Comparison of ENCODE assay signal across 24 mouse cellular contexts in genomic region chr16:12611106-12611505, GRCm38 (mm10).
DNase-seq lines count a peak whose midpoint lies in the region; ATAC-seq lines count a peak whose summit lies in the region.
"Had no signal": no experiment of that assay in that cellular context is flagged by ENCODE, and none has a peak within 500 bp of the region (broad histone marks: within the 10 kb centered on the region; RNA-seq: fewer than 3 reads in every experiment).

No protein-coding gene starts in this region.

- ATAC-seq in hindbrain, embryonic 13.5 days (ENCODE audit: low FRiP score): no peak
- ATAC-seq: CD4-positive, CD25-positive, alpha-beta regulatory T cell, adult 4 months; forebrain, embryonic 15.5 days; hindbrain, postnatal 0 days; inflammation-experienced regulatory T-cells, adult 6 months had no signal

- H3K27ac ChIP-seq in hindbrain, embryonic 13.5 days: no peak overlapping the region
- H3K27ac ChIP-seq: embryonic facial prominence, embryonic 12.5 days; embryonic facial prominence, embryonic 15.5 days; forebrain, embryonic 15.5 days; heart, adult 2 months; heart, embryonic 10.5 days; heart, embryonic 13.5 days; hindbrain, embryonic 10.5 days; hindbrain, embryonic 14.5 days; hindbrain, postnatal 0 days had no signal

- 72% methylated on average over 1 of the region's 1 CpGs for WGBS in hindbrain, embryonic 13.5 days

- H3K36me3 ChIP-seq in hindbrain, embryonic 13.5 days: no peaks in the 10 kb centered on the region
- H3K36me3 ChIP-seq: embryonic facial prominence, embryonic 12.5 days; embryonic facial prominence, embryonic 15.5 days; forebrain, embryonic 15.5 days; heart, embryonic 10.5 days; heart, embryonic 13.5 days; hindbrain, embryonic 10.5 days had no signal

- peak; percentile 36 for DNase-seq in heart, adult 11 months
- no peak for DNase-seq in heart, postnatal 36 days
- DNase-seq in adrenal gland, postnatal 10 days: peak; percentile 4
- peak; percentile 7 to 14 for DNase-seq in adrenal gland, postnatal 36 days
- no peak for DNase-seq in heart, postnatal 25 days (ENCODE audit: low spot score)
- DNase-seq: cerebellum, adult 18-20 months; cerebellum, adult 9-10 months; cerebellum, postnatal 25 days; gastrocnemius, postnatal 25 days; heart, adult 2 months; heart, postnatal 14 days; kidney, adult 18-20 months; kidney, adult 9 months had no signal

- no peaks in the 10 kb centered on the region for H3K4me1 ChIP-seq in hindbrain, embryonic 13.5 days (replicated peaks)
- H3K4me1 ChIP-seq: embryonic facial prominence, embryonic 12.5 days; embryonic facial prominence, embryonic 15.5 days; forebrain, embryonic 15.5 days; heart, embryonic 10.5 days; heart, embryonic 13.5 days; hindbrain, embryonic 10.5 days had no signal

- no peak overlapping the region for H3K4me2 ChIP-seq in hindbrain, embryonic 13.5 days
- H3K4me2 ChIP-seq: embryonic facial prominence, embryonic 12.5 days; embryonic facial prominence, embryonic 15.5 days; forebrain, embryonic 15.5 days; heart, embryonic 13.5 days; hindbrain, embryonic 14.5 days had no signal

- H3K9me3 ChIP-seq in hindbrain, embryonic 13.5 days: no peaks in the 10 kb centered on the region
- H3K9me3 ChIP-seq: embryonic facial prominence, embryonic 12.5 days; embryonic facial prominence, embryonic 15.5 days; forebrain, embryonic 15.5 days; heart, embryonic 10.5 days; heart, embryonic 13.5 days; hindbrain, embryonic 10.5 days had no signal

- intact Hi-C loops in heart, postnatal 36 days (cut with DNase I): no loop called here
- intact Hi-C loops in heart, postnatal 25 days (cut with DNase I): no loop called here

- H3K4me3 ChIP-seq in hindbrain, embryonic 13.5 days: no peak overlapping the region
- H3K4me3 ChIP-seq: embryonic facial prominence, embryonic 12.5 days; embryonic facial prominence, embryonic 15.5 days; forebrain, embryonic 15.5 days; heart, adult 2 months; heart, embryonic 10.5 days; heart, embryonic 13.5 days; hindbrain, embryonic 10.5 days had no signal

- H3K27me3 ChIP-seq in hindbrain, embryonic 13.5 days: no peaks in the 10 kb centered on the region
- H3K27me3 ChIP-seq: embryonic facial prominence, embryonic 15.5 days; forebrain, embryonic 15.5 days; heart, embryonic 13.5 days had no signal

- H3K9ac ChIP-seq in hindbrain, embryonic 13.5 days: no peak overlapping the region
- H3K9ac ChIP-seq: embryonic facial prominence, embryonic 12.5 days; embryonic facial prominence, embryonic 15.5 days; forebrain, embryonic 15.5 days; heart, embryonic 13.5 days; hindbrain, embryonic 14.5 days had no signal

Comparison
In these comparisons a context has a peak if more than half of its experiments do, and no peak if none do; other contexts are left out.
1. DNase-seq: peak in heart, adult 11 months (single experiment), adrenal gland, postnatal 10 days (single experiment) and adrenal gland, postnatal 36 days (2 of 2); none in heart, postnatal 36 days (0 of 2) and heart, postnatal 25 days (single experiment).